Mouse (Mus musculus): ENCODE measurements around the gene Efna1. TPM values are rescaled to one million over a fixed set of nuclear protein-coding genes. Genes with fewer than 3 reads are reported as not detected.
A peak's percentile ranks its signal among the peaks of the same experiment; 100 is the strongest.

Gene Efna1
- total and polyA plus RNA-seq, 3 experiments: not detected

GRCm38 (mm10) chr3:89270051-89270755, 10.7 kb downstream of the Efna1 start, which contains the start of gene Slc50a1 (continued):
- TF ChIP-seq RAD21 (IDR thresholded peaks at IDR 0.05; ENCODE audit: low read depth, low read length) (no peak), SMC3 (IDR thresholded peaks at IDR 0.05; ENCODE audit: low read depth, low read length) (no peak), NRF1 (IDR thresholded peaks at IDR 0.05; ENCODE audit: insufficient read depth, low read depth, low read length, poor library complexity, severe bottlenecking) (no peak), MAFK (IDR thresholded peaks at IDR 0.05; ENCODE audit: borderline replicate concordance, low read depth, low read length) (no peak), USF2 (IDR thresholded peaks at IDR 0.05; ENCODE audit: borderline replicate concordance in 1 of 2, insufficient read depth in 1 of 2, low read depth in 1 of 2, low read length in 2 of 2) (no peak), BHLHE40 (IDR thresholded peaks at IDR 0.05; ENCODE audit: borderline replicate concordance, low read depth, low read length) (no peak), TBP (IDR thresholded peaks at IDR 0.05; ENCODE audit: low read depth, low read length) (peak; percentile 22), GATA1 (IDR thresholded peaks at IDR 0.05; ENCODE audit: low read depth, low read length) (no peak), MYB (IDR thresholded peaks at IDR 0.05; ENCODE audit: low read depth, low read length) (no peak), MYC (IDR thresholded peaks at IDR 0.05; ENCODE audit: low read depth, low read length) (peak; percentile 88), UBTF (IDR thresholded peaks at IDR 0.05; ENCODE audit: borderline replicate concordance, insufficient read depth, low read depth, low read length) (0 out of 2 replicates have a peak, but pooled peaks have one; percentile 26), ZNF384 (IDR thresholded peaks at IDR 0.05; ENCODE audit: low read depth, low read length) (no peak), ZC3H11A (IDR thresholded peaks at IDR 0.05; ENCODE audit: low read depth, low read length) (no peak), MXI1 (IDR thresholded peaks at IDR 0.05; ENCODE audit: low read depth, low read length) (peak; percentile 69; the same call in 1 of the 2 replicates), TAL1 (IDR thresholded peaks at IDR 0.05; ENCODE audit: low read length) (no peak), EP300 (IDR thresholded peaks at IDR 0.05; ENCODE audit: low read depth in 1 of 2, low read length in 2 of 2) (no peak)

- no peak for TF ChIP-seq POLR2AphosphoS2 (IDR thresholded peaks at IDR 0.05; ENCODE audit: low read length)
- no peak for TF ChIP-seq ZKSCAN1 (IDR thresholded peaks at IDR 0.05; ENCODE audit: low read depth, low read length)
- TF ChIP-seq POLR2A (IDR thresholded peaks at IDR 0.05; ENCODE audit: control insufficient read depth in 1 of 2, insufficient read depth in 1 of 2, low read depth in 1 of 2, low read length in 2 of 2, poor library complexity in 1 of 2): peak in 1 of 2 experiments; percentile 27; a peak in 1 of 4 replicates
- no peak for TF ChIP-seq CHD1 (IDR thresholded peaks at IDR 0.05; ENCODE audit: low read depth, low read length)
- TF ChIP-seq USF2 (IDR thresholded peaks at IDR 0.05; ENCODE audit: borderline replicate concordance in 1 of 2, insufficient read depth in 1 of 2, low read depth in 1 of 2, low read length in 2 of 2): no peak
- no peak for TF ChIP-seq ZC3H11A (IDR thresholded peaks at IDR 0.05; ENCODE audit: low read depth, low read length)
- TF ChIP-seq MEF2A (IDR thresholded peaks at IDR 0.05; ENCODE audit: extremely low read depth, insufficient replicate concordance, low read depth, low read length, poor library complexity, severe bottlenecking): no peak
- TF ChIP-seq ELF1 (IDR thresholded peaks at IDR 0.05; ENCODE audit: low read depth, low read length): no peak
- H3K9ac ChIP-seq (ENCODE audit: control insufficient read depth, low read depth, low read length, poor library complexity, severe bottlenecking): no peak overlapping the region
- H3K27me3 ChIP-seq (ENCODE audit: control insufficient read depth in 1 of 2, insufficient read depth in 2 of 2, low read length in 2 of 2): peaks cover 4 to 14% of the 10 kb centered on the region in 2 experiments
- H3K27ac ChIP-seq (ENCODE audit: control insufficient read depth, low read depth, low read length): no peak overlapping the region
- H3K36me3 ChIP-seq (ENCODE audit: control insufficient read depth in 1 of 2, insufficient read depth in 2 of 2, low read length in 2 of 2): peaks cover 0 to 17% of the 10 kb centered on the region in 2 experiments; a peak in 2 of 4 replicates
- DNase-seq (ENCODE audit: low read depth, low spot score): no peak
- no peak overlapping the region for H3K4me3 ChIP-seq (ENCODE audit: control insufficient read depth in 1 of 2, insufficient read depth in 1 of 2, low read depth in 2 of 2, low read length in 2 of 2)
- H3K9me3 ChIP-seq (replicated peaks; ENCODE audit: insufficient read depth, low read length): no peaks in the 10 kb centered on the region
- H3K4me1 ChIP-seq (ENCODE audit: control insufficient read depth in 1 of 2, insufficient read depth in 2 of 2, low read length in 2 of 2): peaks cover 3 to 31% of the 10 kb centered on the region in 2 experiments
- peaks cover 4% of the 10 kb centered on the region; the same call in 1 of the 2 replicates for H3K79me2 ChIP-seq (ENCODE audit: control insufficient read depth, insufficient read depth, low read length, poor library complexity)
Observed at GRCm38 (mm10) chr3:89268916-89269315, 12.0 kb downstream of the Efna1 start.

Data from MEL (cell line).